Mouse (Mus musculus) cerebellum, adult 2 months (tissue): ENCODE measurements around the gene Serinc5. TPM values are rescaled to one million over a fixed set of nuclear protein-coding genes. Genes with fewer than 3 reads are reported as not detected.

Experiments
- DNase-seq, 2 experiments: peaks; one replicate each; pipeline ENCODE4 v3.0.0; 2021
- H3K27ac ChIP-seq: fragments of 200-500 bp; 2 replicates; pipeline ENCODE4 v1.5.1; 2012; ENCODE audit warnings: low read length, control low read depth, inconsistent platforms; ENCODE audit not compliant: insufficient read depth
- H3K27me3 ChIP-seq: fragments of 200-500 bp; 2 replicates; pipeline ENCODE4 v1.6.1; 2012; ENCODE audit warnings: inconsistent platforms, mild to moderate bottlenecking, low read length, moderate library complexity; ENCODE audit not compliant: control insufficient read depth, insufficient read depth
- H3K4me1 ChIP-seq: fragments of 200-500 bp; 2 replicates; pipeline ENCODE4 v1.6.1; 2011; ENCODE audit warnings: low read length; ENCODE audit not compliant: control insufficient read depth, insufficient read depth
- H3K4me3 ChIP-seq: fragments of 200-500 bp; replicated peaks from 2 replicates; pipeline ENCODE3; 2011; ENCODE audit warnings: mild to moderate bottlenecking, low read depth, low read length, control low read depth; ENCODE audit not compliant: insufficient read depth
- CTCF ChIP-seq: fragments of 200-500 bp; IDR thresholded peaks from 2 replicates; pipeline ENCODE4 v1.5.1; 2011; ENCODE audit warnings: low read depth, mild to moderate bottlenecking, control low read depth, low read length, moderate library complexity, borderline replicate concordance; ENCODE audit not compliant: insufficient read depth
- POLR2A ChIP-seq: fragments of 200-500 bp; IDR thresholded peaks from 2 replicates; pipeline ENCODE4 v1.6.1; 2011; ENCODE audit warnings: low read length, control low read depth, borderline replicate concordance; ENCODE audit not compliant: insufficient read depth
- WGBS: fragments of 180-500 bp; shearing (Covaris S2); methylation state at CpG from one replicate; pipeline ENCODE4 v1.1.7; 2018; 5-methylcytosine and 5-hydroxymethylcytosine counted together
- polyA plus RNA-seq: library from polyadenylated mRNA; depleted of rRNA; stranded (reverse); fragments of >200 nt; gene quantifications from 2 replicates; pipeline ENCODE4 v1.2.3, GENCODE M21; 2012; rRNA removed

The Serinc5 gene
- polyA plus RNA-seq, 1 experiment: 50.7 TPM

DNA sequence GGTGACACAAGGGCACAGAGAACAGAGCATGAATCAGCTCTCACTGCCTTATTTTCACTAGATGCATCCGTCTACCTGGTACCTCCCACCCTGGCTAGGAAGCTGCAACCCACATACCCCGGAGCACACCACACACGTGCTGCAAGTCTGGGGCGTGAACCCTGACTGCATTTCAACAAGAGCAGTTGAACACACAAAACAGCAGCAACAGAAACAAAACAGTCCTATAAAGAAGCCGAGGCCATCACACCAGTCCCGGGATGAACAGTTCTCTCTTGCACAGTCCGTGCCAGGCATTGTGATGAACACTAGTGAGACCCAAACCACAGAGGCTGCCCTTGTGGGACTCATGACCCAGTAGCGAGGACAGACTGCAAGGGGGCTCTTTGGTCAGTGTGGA is 142.8 kb downstream of the Serinc5 start:
- no peak overlapping the region for H3K27ac ChIP-seq
- H3K4me3 ChIP-seq: no peak overlapping the region
- DNase-seq: no peak
- no peak for TF ChIP-seq CTCF
- no peak for TF ChIP-seq POLR2A
- H3K27me3 ChIP-seq: no peaks in the 10 kb centered on the region
- H3K4me1 ChIP-seq: no peaks in the 10 kb centered on the region
- 95% methylated on average over 8 of the region's 8 CpGs for WGBS

DNA sequence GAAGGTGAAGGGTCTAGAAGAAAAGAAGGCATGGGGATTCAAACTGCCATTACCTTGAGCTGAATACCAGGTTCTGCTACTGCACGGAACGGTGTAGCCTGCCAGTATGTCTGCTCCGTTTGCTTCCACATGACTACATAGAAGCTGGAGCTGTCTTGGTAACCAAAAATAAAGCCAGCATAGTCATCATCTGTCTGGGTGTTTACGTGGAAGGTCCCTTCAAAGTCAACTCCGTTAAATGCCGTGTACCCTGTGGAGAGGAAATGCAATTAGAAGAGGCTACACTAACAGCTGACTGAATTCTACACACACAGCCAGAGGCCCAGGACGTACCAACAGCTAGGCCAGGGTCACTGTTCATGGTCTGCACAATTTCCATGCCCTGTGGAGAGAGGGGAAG is 144.1 kb downstream of the Serinc5 start:
- Histone ChIP-seq H3K27ac (no peak overlapping the region), H3K4me1 (no peaks in the 10 kb centered on the region), H3K4me3 (no peak overlapping the region), H3K27me3 (no peaks in the 10 kb centered on the region)
- no peak for DNase-seq
- WGBS: 41% methylated on average over 7 of the region's 7 CpGs
- TF ChIP-seq POLR2A (no peak), CTCF (no peak)

DNA sequence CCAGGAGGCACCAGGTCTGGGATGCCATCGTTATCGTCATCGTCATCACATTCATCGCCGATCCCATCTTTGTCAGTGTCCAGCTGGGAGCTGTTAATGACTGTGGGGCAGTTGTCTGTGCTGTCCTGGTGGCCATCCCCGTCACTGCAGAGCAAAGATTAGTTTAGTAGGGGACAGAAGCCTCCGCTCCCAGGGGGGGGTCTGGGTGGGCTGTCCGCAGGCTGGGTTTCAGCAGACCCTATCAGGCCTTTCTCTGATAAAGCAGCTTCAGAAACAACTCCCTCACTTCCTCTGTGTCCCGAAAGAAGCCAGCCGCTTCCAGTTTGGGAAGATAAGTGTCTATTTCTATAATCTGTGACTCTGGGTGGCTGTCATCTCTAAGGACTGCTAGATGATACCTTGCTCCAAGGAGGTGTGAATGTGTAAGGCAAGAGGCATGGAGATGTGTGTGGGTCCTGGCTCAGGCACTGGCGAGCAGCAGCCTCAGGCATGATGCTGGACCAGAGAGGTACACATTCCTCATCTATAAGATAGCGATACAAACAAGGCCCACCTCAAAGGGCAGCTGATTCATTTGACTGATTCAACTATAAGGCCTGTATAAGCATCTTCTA is 147.2 kb downstream of the Serinc5 start:
- H3K27me3 ChIP-seq: no peaks in the 10 kb centered on the region
- TF ChIP-seq POLR2A (no peak), CTCF (no peak)
- H3K4me1 ChIP-seq: peaks cover 3% of the 10 kb centered on the region
- no peak for DNase-seq
- WGBS: 93% methylated on average over 12 of the region's 12 CpGs
- H3K4me3 ChIP-seq: no peak overlapping the region
- H3K27ac ChIP-seq: no peak overlapping the region

DNA sequence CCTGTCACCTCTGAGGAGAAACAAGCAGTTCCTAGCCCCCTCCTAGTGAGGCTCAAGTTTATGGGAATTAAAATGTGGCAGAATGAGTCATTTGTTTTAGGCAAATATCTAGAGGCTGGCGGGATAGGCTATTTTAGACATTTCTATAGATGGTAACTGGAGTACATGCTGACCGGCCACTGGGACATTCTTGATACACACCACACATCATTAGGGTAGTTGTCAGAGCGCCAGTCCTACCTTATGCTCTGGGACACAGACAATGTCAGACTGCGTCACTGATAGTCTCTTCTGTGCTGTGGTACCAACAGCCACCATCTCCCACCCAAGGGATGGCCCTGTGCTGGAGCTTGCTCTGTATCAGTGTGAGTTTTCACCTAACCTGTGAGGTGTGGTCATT is 148.2 kb downstream of the Serinc5 start:
- no peak overlapping the region for H3K27ac ChIP-seq
- DNase-seq: no peak
- 92% methylated on average over 4 of the region's 4 CpGs for WGBS
- TF ChIP-seq POLR2A: no peak
- no peak for TF ChIP-seq CTCF
- no peak overlapping the region for H3K4me3 ChIP-seq
- no peaks in the 10 kb centered on the region for H3K27me3 ChIP-seq
- H3K4me1 ChIP-seq: peaks cover 5% of the 10 kb centered on the region

DNA sequence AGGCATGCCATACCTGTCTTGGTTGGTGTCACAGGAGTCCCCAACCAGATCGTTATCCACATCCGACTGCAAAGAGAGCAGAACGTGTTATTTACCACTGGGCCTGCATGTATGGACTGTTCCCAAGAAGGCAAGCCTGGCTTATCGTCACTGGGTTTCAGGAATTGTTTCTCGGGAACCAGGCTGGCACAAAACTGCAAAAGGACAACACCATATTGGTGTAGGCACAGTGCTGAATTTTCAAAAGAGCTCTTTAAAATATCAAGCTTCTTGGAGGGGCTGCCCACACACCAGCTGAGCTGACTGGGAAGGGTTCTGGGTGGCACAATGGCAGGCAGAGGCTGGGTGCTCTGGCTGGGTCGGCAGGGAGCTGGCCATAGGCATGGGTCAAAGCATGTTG is 149.6 kb downstream of the Serinc5 start:
- 88% methylated on average over 6 of the region's 6 CpGs for WGBS
- H3K4me1 ChIP-seq: peaks cover 5% of the 10 kb centered on the region
- no peak for DNase-seq
- no peak overlapping the region for H3K4me3 ChIP-seq
- TF ChIP-seq CTCF (no peak), POLR2A (no peak)
- no peak overlapping the region for H3K27ac ChIP-seq
- H3K27me3 ChIP-seq: no peaks in the 10 kb centered on the region

Other genes with a start within 250 kb of the Serinc5 start
- gene Ankrd34b, start 185.2 kb upstream of the Serinc5 start, polyA plus RNA-seq: 22.4 and 23.9 TPM in 2 replicates
- gene Fam151b, start 127.1 kb upstream of the Serinc5 start, polyA plus RNA-seq: 7.4 and 8.0 TPM in 2 replicates
- gene Zfyve16, start 80.2 kb upstream of the Serinc5 start, polyA plus RNA-seq: 13.6 and 15.0 TPM in 2 replicates
- gene Spz1, start 34.9 kb upstream of the Serinc5 start, polyA plus RNA-seq: not detected in 2 replicates
- 0.24 and 0.26 TPM in 2 replicates for gene Thbs4, start 183.7 kb downstream of the Serinc5 start, polyA plus RNA-seq
- 31.7 and 31.8 TPM in 2 replicates for gene Mtx3, start 233.7 kb downstream of the Serinc5 start, polyA plus RNA-seq